Mouse (Mus musculus): Measurements from ENCODE around the gene Kalrn. TPM values are rescaled to one million over a fixed set of nuclear protein-coding genes. Genes with fewer than 3 reads are reported as not detected.

Gene Kalrn
- polyA plus RNA-seq, 1 experiment from 2014 or later, result 11.0 TPM

- DNase-seq (ENCODE audit: extremely low spot score, low spot score), result no peak
- 92% methylated on average over 3 of the region's 3 CpGs for WGBS
Measured at GRCm38 (mm10) chr16:34325869-34326268, 247.5 kb downstream of the Kalrn start.

GRCm38 (mm10) chr16:34325161-34325560 lies 248.2 kb downstream of the Kalrn start:
- H3K27ac ChIP-seq, result no peak overlapping the region
- no peak for DNase-seq (ENCODE audit: extremely low spot score, low spot score)
- H3K36me3 ChIP-seq (replicated peaks), result no peaks in the 10 kb centered on the region
- H3K4me1 ChIP-seq, result peaks cover 18% of the 10 kb centered on the region
- 98% methylated on average over 4 of the region's 4 CpGs for WGBS
- H3K4me3 ChIP-seq, result no peak overlapping the region
- no peaks in the 10 kb centered on the region for H3K9me3 ChIP-seq
- H3K27me3 ChIP-seq (ENCODE audit: poor library complexity, severe bottlenecking), result no peaks in the 10 kb centered on the region

More at GRCm38 (mm10) chr16:34325869-34326268, 247.5 kb downstream of the Kalrn start:
- peaks cover 20% of the 10 kb centered on the region for H3K4me1 ChIP-seq
- no peaks in the 10 kb centered on the region for H3K9me3 ChIP-seq
- no peaks in the 10 kb centered on the region for H3K27me3 ChIP-seq (ENCODE audit: poor library complexity, severe bottlenecking)
- no peak overlapping the region for H3K27ac ChIP-seq
- H3K36me3 ChIP-seq (replicated peaks), result no peaks in the 10 kb centered on the region
- H3K4me3 ChIP-seq, result no peak overlapping the region

GRCm38 (mm10) chr16:34324735-34325134 lies 248.6 kb downstream of the Kalrn start:
- H3K36me3 ChIP-seq (replicated peaks), result no peaks in the 10 kb centered on the region
- H3K4me1 ChIP-seq, result peaks cover 13% of the 10 kb centered on the region
- H3K27me3 ChIP-seq (ENCODE audit: poor library complexity, severe bottlenecking), result no peaks in the 10 kb centered on the region
- WGBS, result 82% methylated on average over 3 of the region's 3 CpGs
- H3K27ac ChIP-seq, result no peak overlapping the region
- no peak for DNase-seq (ENCODE audit: extremely low spot score, low spot score)
- no peak overlapping the region for H3K4me3 ChIP-seq
- H3K9me3 ChIP-seq, result no peaks in the 10 kb centered on the region

GRCm38 (mm10) chr16:34323496-34323895 lies 249.8 kb downstream of the Kalrn start:
- WGBS, result 86% methylated on average over 1 of the region's 1 CpGs
- DNase-seq (ENCODE audit: extremely low spot score, low spot score), result no peak
- Histone ChIP-seq H3K4me3 (no peak overlapping the region), H3K9me3 (no peaks in the 10 kb centered on the region), H3K36me3 (replicated peaks) (no peaks in the 10 kb centered on the region), H3K27me3 (ENCODE audit: poor library complexity, severe bottlenecking) (no peaks in the 10 kb centered on the region), H3K27ac (no peak overlapping the region), H3K4me1 (peaks cover 6% of the 10 kb centered on the region)

- H3K9me3 ChIP-seq, result no peaks in the 10 kb centered on the region
- H3K4me3 ChIP-seq, result no peak overlapping the region
- peaks cover 9% of the 10 kb centered on the region for H3K4me1 ChIP-seq
- WGBS, result 44% methylated on average over 4 of the region's 4 CpGs
- no peak overlapping the region for H3K27ac ChIP-seq
- H3K36me3 ChIP-seq (replicated peaks), result no peaks in the 10 kb centered on the region
- H3K27me3 ChIP-seq (ENCODE audit: poor library complexity, severe bottlenecking), result no peaks in the 10 kb centered on the region
- DNase-seq (ENCODE audit: extremely low spot score, low spot score), result peak; percentile 59
Measured at GRCm38 (mm10) chr16:34322546-34322945, 250.8 kb downstream of the Kalrn start.

- Histone ChIP-seq H3K27ac (no peak overlapping the region), H3K4me1 (peaks cover 18% of the 10 kb centered on the region), H3K9me3 (no peaks in the 10 kb centered on the region), H3K36me3 (replicated peaks) (no peaks in the 10 kb centered on the region), H3K27me3 (ENCODE audit: poor library complexity, severe bottlenecking) (no peaks in the 10 kb centered on the region), H3K4me3 (no peak overlapping the region)
- 91% methylated on average over 4 of the region's 4 CpGs for WGBS
- no peak for DNase-seq (ENCODE audit: extremely low spot score, low spot score)
Measured at GRCm38 (mm10) chr16:34321066-34321790, 252.1 kb downstream of the Kalrn start.

- WGBS, result 91% methylated on average over 11 of the region's 11 CpGs
- no peaks in the 10 kb centered on the region for H3K9me3 ChIP-seq
- DNase-seq (ENCODE audit: extremely low spot score, low spot score), result no peak
- H3K4me1 ChIP-seq, result peaks cover 19% of the 10 kb centered on the region
- no peaks in the 10 kb centered on the region for H3K27me3 ChIP-seq (ENCODE audit: poor library complexity, severe bottlenecking)
- no peak overlapping the region for H3K4me3 ChIP-seq
- no peaks in the 10 kb centered on the region for H3K36me3 ChIP-seq (replicated peaks)
- H3K27ac ChIP-seq, result no peak overlapping the region
Measured at GRCm38 (mm10) chr16:34320023-34320800, 253.1 kb downstream of the Kalrn start.

- DNase-seq (ENCODE audit: extremely low spot score, low spot score), result no peak
- Histone ChIP-seq H3K27ac (no peak overlapping the region), H3K27me3 (ENCODE audit: poor library complexity, severe bottlenecking) (no peaks in the 10 kb centered on the region), H3K36me3 (replicated peaks) (peaks cover 11% of the 10 kb centered on the region), H3K9me3 (no peaks in the 10 kb centered on the region), H3K4me1 (peaks cover 13% of the 10 kb centered on the region; the same call in 1 of the 2 replicates), H3K4me3 (no peak overlapping the region)
- WGBS, result 62% methylated on average over 3 of the region's 3 CpGs
Measured at GRCm38 (mm10) chr16:34317110-34317509, 256.2 kb downstream of the Kalrn start.

GRCm38 (mm10) chr16:34316253-34316652 lies 257.1 kb downstream of the Kalrn start:
- 82% methylated on average over 10 of the region's 10 CpGs for WGBS
- Histone ChIP-seq H3K4me1 (peaks cover 13% of the 10 kb centered on the region; the same call in 1 of the 2 replicates), H3K27me3 (ENCODE audit: poor library complexity, severe bottlenecking) (no peaks in the 10 kb centered on the region), H3K36me3 (replicated peaks) (peaks cover 11% of the 10 kb centered on the region), H3K27ac (no peak overlapping the region), H3K9me3 (no peaks in the 10 kb centered on the region), H3K4me3 (no peak overlapping the region)
- DNase-seq (ENCODE audit: extremely low spot score, low spot score), result no peak

GRCm38 (mm10) chr16:34314071-34314470 lies 259.3 kb downstream of the Kalrn start:
- peaks cover 22% of the 10 kb centered on the region for H3K36me3 ChIP-seq (replicated peaks)
- no peak overlapping the region for H3K4me3 ChIP-seq
- peaks cover 13% of the 10 kb centered on the region; the same call in 1 of the 2 replicates for H3K4me1 ChIP-seq
- H3K9me3 ChIP-seq, result no peaks in the 10 kb centered on the region
- WGBS, result 96% methylated on average over 10 of the region's 10 CpGs
- no peaks in the 10 kb centered on the region for H3K27me3 ChIP-seq (ENCODE audit: poor library complexity, severe bottlenecking)
- no peak overlapping the region for H3K27ac ChIP-seq
- no peak for DNase-seq (ENCODE audit: extremely low spot score, low spot score)

GRCm38 (mm10) chr16:34311577-34311976 lies 261.8 kb downstream of the Kalrn start:
- H3K4me3 ChIP-seq, result no peak overlapping the region
- no peak overlapping the region for H3K27ac ChIP-seq
- no peaks in the 10 kb centered on the region for H3K9me3 ChIP-seq
- H3K27me3 ChIP-seq (ENCODE audit: poor library complexity, severe bottlenecking), result no peaks in the 10 kb centered on the region
- 78% methylated on average over 1 of the region's 1 CpGs for WGBS
- DNase-seq (ENCODE audit: extremely low spot score, low spot score), result no peak
- H3K36me3 ChIP-seq (replicated peaks), result peaks cover 45% of the 10 kb centered on the region
- H3K4me1 ChIP-seq, result peaks cover 4% of the 10 kb centered on the region; the same call in 1 of the 2 replicates

GRCm38 (mm10) chr16:34310363-34310762 lies 263.0 kb downstream of the Kalrn start:
- H3K27ac ChIP-seq, result no peak overlapping the region
- no peaks in the 10 kb centered on the region for H3K4me1 ChIP-seq
- WGBS, result 93% methylated on average over 8 of the region's 8 CpGs
- no peaks in the 10 kb centered on the region for H3K27me3 ChIP-seq (ENCODE audit: poor library complexity, severe bottlenecking)
- no peaks in the 10 kb centered on the region for H3K9me3 ChIP-seq
- peaks cover 54% of the 10 kb centered on the region for H3K36me3 ChIP-seq (replicated peaks)
- no peak for DNase-seq (ENCODE audit: extremely low spot score, low spot score)
- no peak overlapping the region for H3K4me3 ChIP-seq

GRCm38 (mm10) chr16:34308324-34308723 lies 265.0 kb downstream of the Kalrn start:
- H3K4me3 ChIP-seq, result no peak overlapping the region
- no peak overlapping the region for H3K27ac ChIP-seq
- 90% methylated on average over 1 of the region's 1 CpGs for WGBS
- no peaks in the 10 kb centered on the region for H3K4me1 ChIP-seq
- no peaks in the 10 kb centered on the region for H3K9me3 ChIP-seq
- no peak for DNase-seq (ENCODE audit: extremely low spot score, low spot score)
- no peaks in the 10 kb centered on the region for H3K27me3 ChIP-seq (ENCODE audit: poor library complexity, severe bottlenecking)
- H3K36me3 ChIP-seq (replicated peaks), result peaks cover 53% of the 10 kb centered on the region
